Mouse (Mus musculus): Measurements from ENCODE around the gene Trim9. TPM values are rescaled to one million over a fixed set of nuclear protein-coding genes. Genes with fewer than 3 reads are reported as not detected.

Gene Trim9
- polyA plus RNA-seq, 1 experiment from 2014 or later, result 1.5 TPM

GRCm38 (mm10) chr12:70350490-70350889 lies 3.1 kb upstream of the Trim9 start:
- Histone ChIP-seq H3K4me1 (peaks cover 19% of the 10 kb centered on the region), H3K27ac (no peak overlapping the region), H3K9me3 (no peaks in the 10 kb centered on the region), H3K4me2 (no peak overlapping the region), H3K36me3 (no peaks in the 10 kb centered on the region), H3K4me3 (no peak overlapping the region), H3K9ac (no peak overlapping the region), H3K27me3 (peaks cover 27% of the 10 kb centered on the region)
- ATAC-seq (ENCODE audit: insufficient number of reproducible peaks, insufficient read depth, low FRiP score, low TSS enrichment, low read depth), result no peak
- 73% methylated on average over 4 of the region's 4 CpGs for WGBS

- ATAC-seq (ENCODE audit: insufficient number of reproducible peaks, insufficient read depth, low FRiP score, low TSS enrichment, low read depth), result no peak
- WGBS, result 79% methylated on average over 6 of the region's 6 CpGs
- H3K9me3 ChIP-seq, result no peaks in the 10 kb centered on the region
- H3K27ac ChIP-seq, result no peak overlapping the region
- H3K36me3 ChIP-seq, result no peaks in the 10 kb centered on the region
- H3K4me3 ChIP-seq, result no peak overlapping the region
- H3K9ac ChIP-seq, result no peak overlapping the region
- no peak overlapping the region for H3K4me2 ChIP-seq
- H3K4me1 ChIP-seq, result peaks cover 19% of the 10 kb centered on the region
- H3K27me3 ChIP-seq, result peaks cover 34% of the 10 kb centered on the region
Observed at GRCm38 (mm10) chr12:70349788-70350187, 2.4 kb upstream of the Trim9 start.

- Histone ChIP-seq H3K4me3 (peak overlapping the region; percentile 62), H3K36me3 (no peaks in the 10 kb centered on the region), H3K4me2 (peak overlapping the region; percentile 96), H3K9ac (peak overlapping the region; percentile 72), H3K27me3 (peaks cover 40% of the 10 kb centered on the region), H3K4me1 (peaks cover 19% of the 10 kb centered on the region), H3K9me3 (no peaks in the 10 kb centered on the region), H3K27ac (0 out of 2 replicates have a peak overlapping the region, but pooled peaks have one; percentile 76)
- ATAC-seq (ENCODE audit: insufficient number of reproducible peaks, insufficient read depth, low FRiP score, low TSS enrichment, low read depth), result no peak
- WGBS, result 14% methylated on average over 8 of the region's 8 CpGs
Observed at GRCm38 (mm10) chr12:70348026-70348425, 612 bp upstream of the Trim9 start.

GRCm38 (mm10) chr12:70346139-70347026 lies 1.0 kb downstream of the Trim9 start:
- Histone ChIP-seq H3K27ac (no peak overlapping the region), H3K36me3 (no peaks in the 10 kb centered on the region), H3K9me3 (no peaks in the 10 kb centered on the region), H3K27me3 (peaks cover 40% of the 10 kb centered on the region), H3K9ac (peak overlapping the region; percentile 72), H3K4me2 (peak overlapping the region; percentile 96), H3K4me1 (peaks cover 19% of the 10 kb centered on the region), H3K4me3 (peak overlapping the region; percentile 62)
- 1% methylated on average over 60 of the region's 60 CpGs for WGBS
- ATAC-seq (ENCODE audit: insufficient number of reproducible peaks, insufficient read depth, low FRiP score, low TSS enrichment, low read depth), result no peak

- Histone ChIP-seq H3K9ac (0 out of 2 replicates have a peak overlapping the region, but pooled peaks have one; percentile 72), H3K27ac (no peak overlapping the region), H3K36me3 (no peaks in the 10 kb centered on the region), H3K9me3 (no peaks in the 10 kb centered on the region), H3K4me1 (peaks cover 19% of the 10 kb centered on the region), H3K4me3 (peak overlapping the region; percentile 62), H3K27me3 (peaks cover 40% of the 10 kb centered on the region), H3K4me2 (peak overlapping the region; percentile 96)
- ATAC-seq (ENCODE audit: insufficient number of reproducible peaks, insufficient read depth, low FRiP score, low TSS enrichment, low read depth), result no peak
- 32% methylated on average over 16 of the region's 16 CpGs for WGBS
Observed at GRCm38 (mm10) chr12:70345531-70346138, 1.8 kb downstream of the Trim9 start.

GRCm38 (mm10) chr12:70335176-70335575 lies 12.2 kb downstream of the Trim9 start:
- Histone ChIP-seq H3K9ac (no peak overlapping the region), H3K9me3 (no peaks in the 10 kb centered on the region), H3K27ac (no peak overlapping the region), H3K4me2 (no peak overlapping the region), H3K27me3 (no peaks in the 10 kb centered on the region; the same call in 1 of the 2 replicates), H3K4me3 (no peak overlapping the region), H3K36me3 (no peaks in the 10 kb centered on the region), H3K4me1 (no peaks in the 10 kb centered on the region)
- ATAC-seq (ENCODE audit: insufficient number of reproducible peaks, insufficient read depth, low FRiP score, low TSS enrichment, low read depth), result no peak
- WGBS, result 66% methylated on average over 5 of the region's 5 CpGs

GRCm38 (mm10) chr12:70333253-70333805 lies 14.1 kb downstream of the Trim9 start:
- H3K27me3 ChIP-seq, result no peaks in the 10 kb centered on the region
- no peaks in the 10 kb centered on the region for H3K9me3 ChIP-seq
- H3K4me2 ChIP-seq, result no peak overlapping the region
- no peaks in the 10 kb centered on the region for H3K36me3 ChIP-seq
- H3K9ac ChIP-seq, result no peak overlapping the region
- no peak overlapping the region for H3K4me3 ChIP-seq
- H3K4me1 ChIP-seq, result no peaks in the 10 kb centered on the region
- 86% methylated on average over 6 of the region's 6 CpGs for WGBS
- no peak overlapping the region for H3K27ac ChIP-seq
- no peak for ATAC-seq (ENCODE audit: insufficient number of reproducible peaks, insufficient read depth, low FRiP score, low TSS enrichment, low read depth)

- H3K36me3 ChIP-seq, result no peaks in the 10 kb centered on the region
- H3K4me3 ChIP-seq, result no peak overlapping the region
- no peaks in the 10 kb centered on the region for H3K9me3 ChIP-seq
- no peaks in the 10 kb centered on the region for H3K27me3 ChIP-seq
- WGBS, result 83% methylated on average over 3 of the region's 3 CpGs
- no peak overlapping the region for H3K4me2 ChIP-seq
- H3K9ac ChIP-seq, result no peak overlapping the region
- 0 out of 2 replicates have a peak, but pooled peaks cover 3% of the 10 kb centered on the region for H3K4me1 ChIP-seq
- H3K27ac ChIP-seq, result no peak overlapping the region
- ATAC-seq (ENCODE audit: insufficient number of reproducible peaks, insufficient read depth, low FRiP score, low TSS enrichment, low read depth), result no peak
Observed at GRCm38 (mm10) chr12:70329059-70329458, 18.4 kb downstream of the Trim9 start.

GRCm38 (mm10) chr12:70326956-70327355 lies 20.5 kb downstream of the Trim9 start:
- 59% methylated on average over 1 of the region's 1 CpGs for WGBS
- Histone ChIP-seq H3K36me3 (no peaks in the 10 kb centered on the region), H3K4me2 (no peak overlapping the region), H3K4me1 (0 out of 2 replicates have a peak, but pooled peaks cover 3% of the 10 kb centered on the region), H3K9ac (no peak overlapping the region), H3K4me3 (no peak overlapping the region), H3K27me3 (no peaks in the 10 kb centered on the region), H3K9me3 (no peaks in the 10 kb centered on the region), H3K27ac (no peak overlapping the region)
- ATAC-seq (ENCODE audit: insufficient number of reproducible peaks, insufficient read depth, low FRiP score, low TSS enrichment, low read depth), result no peak

- Histone ChIP-seq H3K9ac (no peak overlapping the region), H3K27ac (no peak overlapping the region), H3K4me3 (no peak overlapping the region), H3K4me1 (0 out of 2 replicates have a peak, but pooled peaks cover 3% of the 10 kb centered on the region), H3K27me3 (no peaks in the 10 kb centered on the region), H3K4me2 (no peak overlapping the region), H3K36me3 (no peaks in the 10 kb centered on the region), H3K9me3 (no peaks in the 10 kb centered on the region)
- 47% methylated on average over 2 of the region's 2 CpGs for WGBS
- no peak for ATAC-seq (ENCODE audit: insufficient number of reproducible peaks, insufficient read depth, low FRiP score, low TSS enrichment, low read depth)
Observed at GRCm38 (mm10) chr12:70326393-70326792, 21.0 kb downstream of the Trim9 start.

- no peaks in the 10 kb centered on the region for H3K36me3 ChIP-seq
- no peak overlapping the region for H3K9ac ChIP-seq
- WGBS, result 84% methylated on average over 7 of the region's 7 CpGs
- H3K4me3 ChIP-seq, result no peak overlapping the region
- 0 out of 2 replicates have a peak, but pooled peaks cover 3% of the 10 kb centered on the region for H3K4me1 ChIP-seq
- H3K27ac ChIP-seq, result no peak overlapping the region
- no peak for ATAC-seq (ENCODE audit: insufficient number of reproducible peaks, insufficient read depth, low FRiP score, low TSS enrichment, low read depth)
- no peaks in the 10 kb centered on the region for H3K9me3 ChIP-seq
- no peak overlapping the region for H3K4me2 ChIP-seq
- no peaks in the 10 kb centered on the region for H3K27me3 ChIP-seq
Observed at GRCm38 (mm10) chr12:70325826-70326225, 21.6 kb downstream of the Trim9 start.
